Mouse (Mus musculus) heart, postnatal 25 days (tissue): Measurements from ENCODE around the gene Atp2a3. TPM values are rescaled to one million over a fixed set of nuclear protein-coding genes. Genes with fewer than 3 reads are reported as not detected.

ENCODE experiments used
- DNase-seq: peaks from one replicate; pipeline ENCODE4 v3.0.0; 2022; ENCODE audit warnings: low spot score
- intact Hi-C: fragments of 180-260 bp; cut with DNase I; formaldehyde crosslinking; loops from one replicate; pipeline ENCODE4 v1.15.1; 2025
- total RNA-seq, 2 experiments: library from RNA; stranded (reverse); gene quantifications; 2 replicates each; pipeline ENCODE4 v1.2.3; 2021

The Atp2a3 gene
- total RNA-seq, 2 experiments from 2014 or later, result 11.5 to 12.2 TPM

DNA sequence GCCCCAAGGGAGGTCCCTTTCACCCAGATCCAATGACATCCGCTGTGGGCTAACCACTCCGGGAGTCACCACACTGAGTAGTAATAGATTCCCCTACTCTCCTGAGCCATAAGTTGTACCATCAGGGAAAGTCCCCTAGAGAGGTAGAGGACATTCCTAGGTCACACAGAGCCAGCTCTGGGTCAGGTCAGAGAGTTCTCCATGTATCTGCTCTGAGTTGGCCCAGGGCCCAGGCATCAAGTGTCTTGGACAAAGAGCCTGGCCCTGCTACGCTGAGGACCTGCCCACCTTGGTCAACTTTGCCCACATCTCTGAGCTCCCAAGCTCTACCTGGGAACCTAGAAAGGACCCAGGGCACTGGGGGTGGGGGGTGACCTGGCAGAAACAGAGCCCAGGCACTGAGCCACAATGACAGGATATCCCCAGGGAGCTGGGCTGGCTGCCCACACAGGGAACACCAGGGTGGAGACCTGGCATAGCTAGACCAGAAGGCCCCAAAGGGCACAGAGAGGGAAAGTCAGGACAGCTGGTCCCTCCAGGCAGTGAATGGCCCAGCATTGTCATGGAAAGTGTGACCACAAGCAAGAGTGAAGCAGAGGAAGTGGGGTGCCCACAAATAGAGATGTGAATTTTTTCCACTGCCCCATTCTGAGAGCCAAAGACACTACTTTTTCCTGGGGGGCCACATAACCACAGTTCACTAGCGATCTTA, 7.4 kb upstream of the Atp2a3 start:
- peak; percentile 62 for DNase-seq
- intact Hi-C loops, result no loop called here

DNA sequence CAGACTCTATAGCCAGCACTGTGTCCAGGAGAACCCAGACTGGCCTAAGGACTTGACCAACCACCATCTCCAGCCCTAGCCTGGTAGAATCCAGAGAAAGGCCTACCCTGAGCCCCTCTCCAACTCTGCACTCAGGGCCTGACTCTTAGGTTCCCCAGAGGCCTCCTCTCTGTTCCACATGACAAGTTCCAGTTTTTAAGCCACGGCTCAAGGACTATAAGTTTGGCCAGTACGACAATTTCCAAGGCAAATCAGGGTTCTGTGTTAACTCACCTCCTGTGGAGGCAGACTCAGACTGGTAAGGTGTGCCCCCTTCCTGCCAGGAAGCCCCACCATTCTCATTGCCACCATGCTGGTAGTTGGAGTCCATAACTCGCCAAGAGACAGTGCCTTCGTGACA, 6.8 kb upstream of the Atp2a3 start:
- DNase-seq, result no peak
- intact Hi-C loops, result no loop called here

DNA sequence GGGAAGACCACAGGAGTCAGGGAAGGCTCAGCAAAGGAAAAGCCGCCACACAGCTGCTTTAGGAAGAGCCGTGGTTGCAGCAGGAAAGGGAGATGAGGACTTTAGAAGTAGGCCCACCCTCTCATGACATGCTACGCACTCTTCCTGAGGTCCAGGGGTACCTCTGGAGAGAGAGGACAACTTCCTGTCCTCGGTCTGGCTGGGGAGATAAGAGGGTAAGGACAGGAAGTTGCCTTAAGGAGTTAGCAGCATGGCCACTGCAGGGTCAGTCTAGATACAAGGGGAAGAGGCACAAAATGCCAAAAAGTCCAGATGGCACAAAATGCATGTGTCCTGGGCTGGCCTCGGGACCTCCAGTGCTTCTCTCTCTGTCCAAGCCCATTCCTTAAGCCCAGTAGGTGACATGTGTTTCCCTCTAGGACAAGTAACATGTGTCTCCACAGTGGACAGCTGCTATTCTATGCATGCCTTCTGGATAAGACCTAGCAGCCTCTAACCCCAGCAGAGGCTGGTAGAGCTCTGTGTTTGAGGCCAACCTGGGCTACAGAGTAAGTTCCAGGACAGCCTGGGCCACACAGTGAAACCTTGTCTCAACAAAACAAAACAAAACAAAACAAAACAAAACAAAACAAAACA, 5.5 kb upstream of the Atp2a3 start:
- intact Hi-C loops, result no loop called here
- DNase-seq, result no peak

DNA sequence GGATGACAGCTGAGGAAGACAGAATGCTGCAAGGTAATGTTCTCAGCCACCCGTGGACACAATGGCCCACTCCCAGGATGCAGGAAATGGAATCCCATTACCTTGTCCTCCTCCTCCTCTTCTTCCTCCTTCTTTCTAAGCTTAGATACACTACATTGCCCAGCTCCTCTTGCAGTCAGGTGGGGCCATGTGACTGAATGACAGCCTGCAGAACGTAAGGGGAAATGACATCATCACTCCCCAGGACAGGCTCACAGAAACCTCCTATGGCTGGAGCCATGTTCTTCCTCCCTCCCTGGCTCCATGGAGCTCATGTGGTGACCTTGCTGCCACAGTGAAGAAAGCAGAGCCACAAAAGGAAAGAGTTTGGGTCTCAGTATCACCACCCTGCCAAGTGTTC, 3.7 kb upstream of the Atp2a3 start:
- no peak for DNase-seq
- intact Hi-C loops, result no loop called here

- intact Hi-C loops, result loop anchor here (5.0 kb wide), 1 partner anchor 33 kb away; no protein-coding TSS in a partner anchor
- no peak for DNase-seq
Observed at GRCm38 (mm10) chr11:72959924-72960679, 867 bp upstream of the Atp2a3 start.

DNA sequence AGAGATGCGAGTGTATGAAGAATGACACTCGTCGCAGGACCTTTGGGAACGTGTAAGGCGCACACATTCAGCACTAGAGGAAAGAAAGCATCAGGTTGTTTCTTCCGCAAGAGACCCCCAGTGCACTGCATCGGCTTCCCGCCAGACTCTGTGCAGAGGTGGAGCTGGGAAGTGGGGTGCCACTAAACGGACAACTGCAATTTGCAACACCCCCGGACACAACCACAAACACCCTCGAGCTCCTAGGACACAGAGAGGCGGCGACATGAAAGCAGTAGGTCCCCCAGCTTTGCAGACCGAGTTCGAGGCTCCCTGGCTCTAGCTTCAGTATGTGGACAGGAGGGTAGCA, 272 bp upstream of the Atp2a3 start:
- intact Hi-C loops, result loop anchor here (5.0 kb wide), 1 partner anchor 33 kb away; no protein-coding TSS in a partner anchor
- no peak for DNase-seq

GRCm38 (mm10) chr11:72962378-72962777, 1.4 kb downstream of the Atp2a3 start:
- intact Hi-C loops, result loop anchor here (2.0 to 5.0 kb wide), 2 partner anchors 24 to 35 kb away; no protein-coding TSS in a partner anchor
- DNase-seq, result no peak

DNA sequence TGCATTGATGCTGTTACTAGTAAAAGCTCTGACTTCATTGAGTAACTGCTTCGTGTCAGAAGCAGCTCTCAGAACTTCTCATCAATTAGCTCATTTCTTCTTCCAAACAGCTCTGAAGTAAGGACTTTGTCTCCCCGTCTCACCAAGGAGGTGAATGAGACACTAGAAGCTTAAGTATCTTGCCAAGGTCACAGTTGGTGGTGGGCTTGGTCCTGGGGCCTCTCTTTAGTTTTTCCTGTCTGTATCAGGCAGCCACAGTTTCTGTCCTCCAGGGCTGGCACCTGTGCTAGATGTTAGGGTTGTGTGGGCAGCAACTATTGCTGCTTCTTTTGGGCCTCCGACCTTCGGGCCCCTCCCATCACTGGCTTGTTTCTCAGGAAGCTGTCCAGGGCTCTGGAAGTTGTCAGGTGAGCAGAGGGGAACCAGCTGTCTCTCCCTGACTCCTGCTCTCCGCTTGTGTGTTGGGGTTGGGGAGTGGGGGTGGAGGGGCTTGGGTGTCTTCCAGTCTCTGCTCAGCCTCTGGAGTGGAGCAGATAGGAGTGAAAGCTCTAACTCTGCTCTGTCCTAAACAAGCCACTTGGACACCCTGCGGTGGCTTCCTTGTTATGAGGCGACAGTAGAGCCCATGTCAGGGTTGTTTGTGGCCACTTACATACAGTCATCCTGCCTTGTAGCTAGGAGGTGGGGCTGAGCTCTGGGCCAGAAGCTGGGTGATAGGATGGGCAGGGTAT, 2.3 kb downstream of the Atp2a3 start:
- intact Hi-C loops, result loop anchor here (2.0 to 5.0 kb wide), 2 partner anchors 24 to 36 kb away; no protein-coding TSS in a partner anchor
- DNase-seq, result no peak

GRCm38 (mm10) chr11:72963789-72964294, 2.9 kb downstream of the Atp2a3 start:
- intact Hi-C loops, result loop anchor here (2.0 to 5.0 kb wide), 2 partner anchors 23 to 37 kb away; no protein-coding TSS in a partner anchor
- no peak for DNase-seq

GRCm38 (mm10) chr11:72974995-72975503, 14.1 kb downstream of the Atp2a3 start:
- DNase-seq, result no peak
- intact Hi-C loops, result no loop called here

GRCm38 (mm10) chr11:72982516-72982915, 21.5 kb downstream of the Atp2a3 start:
- no peak for DNase-seq
- intact Hi-C loops, result loop anchor here (5.0 kb wide), 1 partner anchor 55 kb away; no protein-coding TSS in a partner anchor

DNA sequence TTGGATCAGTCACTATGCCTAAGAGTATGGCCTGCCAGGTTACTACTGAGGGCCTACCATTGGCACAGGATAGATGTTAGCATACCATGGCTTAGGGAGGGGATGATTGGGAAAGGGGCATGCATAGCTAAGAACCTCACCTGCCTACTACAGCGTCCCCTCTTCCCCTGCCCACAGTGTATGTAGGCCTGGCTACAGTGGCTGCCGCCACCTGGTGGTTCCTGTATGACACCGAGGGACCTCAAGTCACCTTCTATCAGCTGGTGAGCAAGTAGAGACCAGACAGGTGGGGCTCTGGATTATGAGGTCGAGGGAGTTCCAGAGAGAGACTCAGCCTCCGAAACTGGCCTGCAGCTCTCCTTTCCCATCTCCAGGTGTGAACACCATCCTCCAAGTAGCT, 22.3 kb downstream of the Atp2a3 start:
- DNase-seq, result no peak
- intact Hi-C loops, result loop anchor here (5.0 kb wide), 1 partner anchor 56 kb away; no protein-coding TSS in a partner anchor

DNA sequence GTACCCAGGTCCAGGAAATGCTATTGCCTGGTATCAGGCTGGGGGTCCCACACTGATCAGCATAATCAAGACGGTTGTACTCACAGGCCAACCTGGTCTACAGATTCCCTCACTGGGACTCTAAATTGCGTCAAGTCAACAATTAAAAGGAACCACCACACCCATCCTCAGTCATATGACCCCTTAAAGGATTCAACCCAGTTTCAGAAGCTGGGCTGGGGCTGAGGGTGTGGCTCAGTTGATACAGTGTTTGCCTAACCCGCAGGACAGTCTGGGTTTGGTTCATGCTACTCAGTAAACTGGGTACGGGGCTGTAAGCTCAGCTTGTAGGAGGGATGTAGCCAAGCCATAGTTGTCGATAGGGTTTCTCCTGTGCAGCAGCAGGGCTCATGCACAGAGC, 25.8 kb downstream of the Atp2a3 start:
- no peak for DNase-seq
- intact Hi-C loops, result loop anchor here (2.0 kb wide), 1 partner anchor 24 kb away; no protein-coding TSS in a partner anchor

GRCm38 (mm10) chr11:72987234-72987633, 26.3 kb downstream of the Atp2a3 start:
- intact Hi-C loops, result loop anchor here (2.0 kb wide), 1 partner anchor 24 kb away; no protein-coding TSS in a partner anchor
- DNase-seq, result no peak

- DNase-seq, result no peak
- intact Hi-C loops, result loop anchor here (2.0 kb wide), 1 partner anchor 25 kb away; no protein-coding TSS in a partner anchor
Observed at GRCm38 (mm10) chr11:72987807-72988206, 26.8 kb downstream of the Atp2a3 start.

GRCm38 (mm10) chr11:72989044-72989443, 28.1 kb downstream of the Atp2a3 start:
- DNase-seq, result no peak
- intact Hi-C loops, result no loop called here

GRCm38 (mm10) chr11:72990688-72991087, 29.7 kb downstream of the Atp2a3 start:
- intact Hi-C loops, result no loop called here
- no peak for DNase-seq

- intact Hi-C loops, result no loop called here
- no peak for DNase-seq
Observed at GRCm38 (mm10) chr11:72991961-72992360, 31.0 kb downstream of the Atp2a3 start.

GRCm38 (mm10) chr11:72996346-72996745, 35.4 kb downstream of the Atp2a3 start:
- intact Hi-C loops, result no loop called here
- no peak for DNase-seq
